Mouse (Mus musculus) retina, postnatal 1 day (tissue): ENCODE measurements at regions not wholly inside any gene's neighbourhood (a gene's known extent, or its start where the extent isn't known, plus 50 kb on each side); places are given as distances from the start of the nearest gene placed in this dataset.
A peak's percentile ranks its signal among the peaks of the same experiment; 100 is the strongest.
"Not testable (repeated sequence)": the region's sequence is repeated elsewhere in the genome, so short reads cannot be mapped to it uniquely, and the experiment has no call there.

ENCODE experiments used
- DNase-seq: peaks from one replicate; pipeline ENCODE4 v3.0.0-alpha.2; 2012

DNA sequence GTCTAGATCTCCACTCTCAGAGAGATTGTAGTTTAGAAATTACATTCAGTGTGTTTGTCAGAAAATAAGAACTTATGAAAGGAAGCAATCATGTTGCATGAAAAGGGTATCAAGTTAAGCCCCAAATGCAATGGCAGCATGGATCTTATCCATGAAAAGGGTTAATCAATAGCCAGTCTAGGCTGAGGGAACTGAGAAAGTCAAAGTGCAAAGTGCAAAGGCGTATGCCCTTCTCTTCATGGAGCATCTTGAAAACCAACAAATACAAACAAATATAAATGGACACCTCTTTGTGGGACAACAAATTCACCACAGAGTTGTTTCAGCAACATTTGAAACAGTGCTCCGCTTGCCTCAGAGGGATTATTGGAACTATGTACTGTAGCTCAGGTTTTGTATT lies 514.1 kb upstream of the Kif18a start:
- DNase-seq, result no peak

DNA sequence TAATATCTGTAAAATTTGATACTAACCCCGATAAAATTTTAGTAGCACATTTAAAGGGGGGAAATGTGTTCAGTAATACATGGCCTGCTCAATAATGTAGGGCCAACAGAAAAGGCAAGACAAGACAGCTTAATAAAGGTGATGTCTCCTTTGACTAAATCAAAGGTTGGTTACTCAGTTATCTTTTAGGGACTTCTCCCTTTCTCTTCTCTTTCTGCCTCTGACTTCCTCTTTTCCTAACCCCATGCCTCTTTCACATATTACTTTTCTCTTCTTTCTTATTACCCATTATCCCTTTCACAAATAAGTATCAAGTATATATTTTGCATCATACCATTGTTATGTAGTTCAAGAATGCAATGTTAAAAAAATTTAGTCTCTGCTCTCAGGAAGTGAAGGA lies 510.2 kb upstream of the Kif18a start:
- DNase-seq, result no peak

DNA sequence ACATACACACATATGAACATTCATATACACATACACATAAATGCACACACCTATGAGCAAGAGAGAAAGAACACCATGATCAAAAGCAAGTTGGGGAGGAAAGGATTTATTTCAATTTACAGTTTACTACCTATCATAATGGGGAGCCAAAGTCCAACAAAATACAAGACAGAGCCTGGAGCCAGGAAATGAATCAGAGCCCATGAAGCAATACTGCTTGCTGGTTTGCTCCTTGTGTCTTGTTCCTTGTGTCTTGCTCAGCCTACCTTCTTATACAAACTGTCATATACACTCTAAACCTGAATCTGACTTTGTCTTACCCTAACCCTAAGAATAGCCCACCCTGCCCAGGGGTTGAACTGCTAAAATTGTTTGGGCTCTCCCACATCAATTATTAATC lies 497.1 kb upstream of the Kif18a start:
- no peak for DNase-seq

DNA sequence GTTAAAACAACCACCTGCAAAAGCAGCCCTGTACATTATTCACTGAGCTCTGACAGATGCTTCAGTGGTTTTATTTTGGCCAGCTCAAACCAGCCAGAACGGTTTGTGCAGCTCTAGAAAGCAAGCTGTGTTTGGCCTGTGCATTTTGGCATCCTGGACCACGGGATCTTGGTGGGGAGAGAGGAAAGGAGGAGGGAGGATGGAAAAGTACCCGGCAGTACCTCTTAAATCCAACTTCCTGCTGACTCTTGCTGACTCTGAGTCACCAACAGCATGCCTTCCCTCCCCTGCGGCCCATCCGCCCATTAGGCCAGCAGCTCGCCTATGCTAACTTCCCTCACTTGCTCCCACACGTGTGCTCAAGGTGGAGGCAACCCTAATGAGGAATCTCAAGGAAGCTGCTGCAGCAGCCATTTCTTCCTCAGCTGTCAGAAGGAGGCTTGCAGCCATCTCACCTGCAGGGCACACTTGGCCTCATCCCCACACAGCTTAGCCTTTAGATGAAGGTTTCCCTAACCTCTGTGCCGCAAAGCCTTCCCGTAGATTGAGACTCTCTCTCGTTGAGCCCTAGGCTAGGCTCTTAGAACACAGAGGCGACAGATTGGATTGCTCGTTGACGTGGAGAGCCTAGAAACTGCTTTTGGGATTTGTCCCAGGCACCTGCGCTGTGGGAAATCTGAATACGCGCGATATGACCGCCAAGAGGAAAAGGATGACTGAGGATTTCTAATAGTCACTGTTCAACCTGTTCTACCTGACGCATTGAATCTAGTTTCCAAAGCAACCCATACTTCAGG lies 495.2 kb upstream of the Kif18a start:
- DNase-seq, result no peak

DNA sequence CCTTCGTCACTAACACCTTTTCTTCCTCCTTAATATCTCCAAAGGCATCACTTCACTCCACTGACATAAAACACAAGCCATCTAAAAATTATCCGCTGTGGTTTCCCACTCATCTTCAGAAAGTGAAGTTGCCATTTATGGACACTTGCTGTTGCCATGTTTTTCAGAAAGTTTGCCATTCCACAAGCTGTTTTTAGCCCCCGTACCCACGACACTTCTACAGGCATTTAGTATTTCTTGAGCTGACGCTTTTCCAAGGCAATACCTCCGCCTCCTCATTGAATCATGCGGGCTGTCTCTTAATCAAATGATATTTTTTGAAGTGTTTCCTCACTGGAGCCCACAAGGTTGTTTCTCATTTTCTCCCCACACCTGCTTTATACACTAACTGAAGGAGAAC lies 491.4 kb upstream of the Kif18a start:
- no peak for DNase-seq

DNA sequence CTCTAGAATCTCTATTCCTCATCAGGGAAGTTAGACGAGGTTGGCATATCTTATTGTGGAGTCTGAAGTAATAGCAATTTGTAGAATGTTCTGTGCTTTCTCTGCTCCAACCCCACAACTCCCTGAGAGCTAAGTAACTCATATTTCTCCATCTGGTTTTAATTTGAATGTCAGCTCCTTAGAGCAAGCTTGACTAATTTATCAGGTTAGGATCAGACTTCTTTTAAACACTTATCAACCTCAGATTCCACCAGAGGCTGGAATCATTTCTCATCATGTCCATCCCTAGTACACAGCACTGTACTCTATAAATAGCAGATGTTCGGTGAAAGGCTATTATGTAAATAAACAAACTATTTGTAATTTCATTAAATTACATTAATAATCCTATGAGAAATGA lies 485.4 kb upstream of the Kif18a start:
- no peak for DNase-seq

DNA sequence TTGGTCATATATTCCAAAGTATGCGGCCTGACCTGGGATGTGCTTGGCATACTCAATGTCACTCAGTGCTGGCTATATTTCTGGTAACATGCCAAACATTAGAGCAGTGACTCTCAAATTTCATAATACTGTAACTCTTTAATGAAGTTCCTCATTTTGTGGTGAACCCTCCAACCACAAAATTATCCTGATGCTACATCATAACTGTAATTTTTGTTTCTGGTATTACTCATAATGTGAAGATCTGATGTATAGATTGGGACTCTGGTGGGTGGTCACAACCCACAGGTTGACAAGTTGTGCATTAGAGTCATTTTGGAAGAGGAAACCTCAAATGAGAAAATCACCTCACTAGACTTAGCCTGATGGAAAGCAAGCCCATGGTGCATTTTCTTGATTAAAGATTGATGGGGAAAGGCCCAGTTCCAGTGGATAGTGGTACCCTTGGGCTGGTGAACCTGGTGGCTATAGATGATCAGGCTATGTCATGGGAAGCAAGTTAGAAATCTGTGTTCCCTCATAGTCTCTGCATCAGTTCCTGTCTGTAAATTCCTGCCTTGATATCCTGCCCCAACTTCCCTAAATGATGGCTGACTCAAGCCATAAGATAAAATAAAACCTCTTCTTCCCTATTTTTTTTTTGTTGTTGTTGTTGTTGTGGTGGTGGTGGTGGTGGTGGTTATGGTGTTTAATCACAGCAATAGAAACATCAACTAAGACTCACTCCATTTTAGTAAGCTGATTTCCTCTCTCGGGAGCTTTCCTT lies 483.5 kb upstream of the Kif18a start:
- no peak for DNase-seq

DNA sequence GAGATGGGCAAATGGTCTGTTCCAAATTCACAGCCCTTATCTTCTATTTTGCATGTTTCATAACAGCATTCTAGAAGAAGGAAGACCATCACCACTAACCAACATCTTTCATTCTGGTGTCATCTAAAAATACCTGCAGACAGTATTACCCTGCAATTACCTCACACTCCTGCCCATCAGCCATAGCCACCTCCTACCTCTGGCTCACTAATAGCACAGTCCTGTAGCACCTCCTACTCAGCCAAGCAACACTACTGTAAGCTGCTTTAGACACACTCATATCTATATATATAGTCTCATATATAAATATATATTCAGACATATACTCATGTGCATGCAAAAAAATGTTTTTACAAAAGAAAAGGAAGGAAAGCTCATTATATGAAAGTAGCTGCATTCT lies 468.2 kb upstream of the Kif18a start:
- no peak for DNase-seq

DNA sequence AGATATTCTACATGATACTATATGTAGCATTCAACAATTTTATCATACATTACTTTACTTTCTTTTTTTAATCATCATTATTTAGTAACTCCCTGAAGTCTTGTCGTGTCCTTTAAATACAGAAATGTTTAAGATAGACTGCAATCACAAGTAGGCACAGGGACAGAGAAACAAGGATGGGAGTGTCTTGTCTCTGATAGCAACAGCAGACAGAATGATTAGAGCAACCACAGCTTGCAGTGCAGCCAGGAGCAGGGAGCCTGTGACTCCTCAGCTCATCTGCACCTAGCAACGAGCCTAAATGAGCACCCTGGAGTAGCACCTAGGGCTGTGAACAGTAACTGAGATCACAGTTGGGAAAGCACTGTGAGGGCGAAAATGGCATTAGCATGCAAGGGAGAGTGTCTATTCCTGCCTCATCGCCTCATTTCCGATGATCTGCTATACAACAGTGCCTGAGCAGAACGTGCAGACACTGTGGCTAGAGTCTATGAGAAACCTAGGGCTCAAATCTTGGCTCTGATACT lies 467.4 kb upstream of the Kif18a start:
- no peak for DNase-seq

DNA sequence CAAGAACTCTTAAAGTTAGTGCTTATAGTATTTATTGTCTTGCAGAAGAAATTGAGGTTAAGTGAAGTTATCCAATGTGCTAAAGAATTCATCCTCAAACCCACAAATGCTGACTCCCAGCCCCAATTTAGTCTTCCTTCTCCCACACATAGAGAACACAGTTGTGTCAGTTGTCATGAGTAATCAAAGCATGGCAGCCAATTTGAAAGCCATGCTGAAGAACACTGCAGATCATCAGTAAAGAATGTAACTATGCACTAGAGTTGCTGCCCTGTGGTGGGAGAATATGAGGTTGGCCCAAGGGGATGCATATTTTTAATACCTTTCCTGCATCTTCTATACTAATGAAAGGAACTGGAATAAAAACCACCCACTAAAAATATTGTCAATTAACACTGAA lies 464.0 kb upstream of the Kif18a start:
- DNase-seq, result no peak

DNA sequence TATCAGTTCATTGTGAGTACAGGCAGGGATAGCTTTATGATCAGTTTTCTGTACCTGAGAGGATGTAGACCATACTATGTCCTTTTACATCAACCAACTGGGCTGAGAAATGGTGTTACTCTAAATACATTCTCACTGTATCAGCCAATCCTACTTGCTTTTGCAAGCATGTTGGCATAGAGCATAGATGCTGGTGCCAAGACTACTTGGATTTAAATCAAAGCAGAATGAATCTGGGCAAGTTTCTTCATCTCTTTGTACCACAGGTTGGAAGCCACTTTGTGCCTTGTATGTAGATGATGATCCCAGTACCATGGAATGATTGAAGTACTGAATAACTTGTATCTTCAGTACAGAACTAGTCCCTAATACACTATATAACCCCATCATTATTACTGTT lies 456.5 kb upstream of the Kif18a start:
- no peak for DNase-seq

DNA sequence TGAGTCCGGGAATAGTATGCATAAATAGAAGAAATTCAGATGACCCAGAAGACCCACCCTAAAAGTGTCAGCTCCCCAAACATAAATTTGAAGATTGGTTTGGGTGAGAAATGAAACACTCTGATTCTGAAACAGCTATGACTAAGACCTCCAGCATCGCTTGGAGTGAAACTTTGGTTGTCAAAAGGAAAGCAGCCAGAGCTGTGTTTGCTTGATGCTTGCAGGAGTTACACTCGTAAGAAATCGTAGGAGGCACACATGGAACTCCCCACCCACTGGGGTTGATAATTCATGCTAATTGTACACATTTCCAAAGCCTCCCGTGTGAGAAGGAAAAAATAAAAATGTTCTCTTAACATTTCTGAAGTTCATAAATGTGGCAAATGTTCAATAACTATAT lies 454.6 kb upstream of the Kif18a start:
- DNase-seq, result no peak

DNA sequence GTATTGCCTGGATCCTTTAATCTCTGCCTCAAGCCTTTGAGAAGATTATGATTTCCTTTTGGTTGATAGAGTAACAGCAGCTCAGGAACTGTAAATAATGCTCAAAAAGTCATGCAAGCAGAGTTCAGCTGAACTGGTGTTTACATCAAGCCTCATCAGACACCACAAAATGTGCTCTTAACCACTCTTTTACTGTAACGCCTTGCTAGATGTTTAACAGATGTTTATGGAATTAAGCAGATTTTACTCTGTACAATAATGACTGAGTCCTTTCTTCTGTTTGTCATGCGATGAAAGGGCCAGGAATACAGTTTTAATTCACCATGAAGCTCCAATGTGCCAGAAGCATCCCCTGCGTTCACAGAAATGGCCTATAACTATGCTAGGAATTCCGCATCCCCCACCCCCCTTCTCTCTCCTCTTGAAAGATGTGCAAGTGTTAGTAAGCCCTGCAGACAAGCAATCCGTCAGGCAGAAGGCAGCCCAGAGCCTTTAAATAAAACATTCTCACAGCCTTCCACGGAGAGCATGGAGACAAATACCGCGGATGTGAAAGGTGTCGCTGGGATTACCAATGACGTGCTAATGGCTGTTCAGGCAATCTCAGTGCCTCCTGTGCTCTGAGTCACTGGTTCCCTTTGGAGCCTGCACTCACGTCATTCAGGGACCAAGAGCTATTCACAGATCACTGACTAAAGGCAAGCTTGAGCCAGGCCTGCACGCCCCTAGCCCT lies 453.3 kb upstream of the Kif18a start:
- peak; percentile 57 for DNase-seq

DNA sequence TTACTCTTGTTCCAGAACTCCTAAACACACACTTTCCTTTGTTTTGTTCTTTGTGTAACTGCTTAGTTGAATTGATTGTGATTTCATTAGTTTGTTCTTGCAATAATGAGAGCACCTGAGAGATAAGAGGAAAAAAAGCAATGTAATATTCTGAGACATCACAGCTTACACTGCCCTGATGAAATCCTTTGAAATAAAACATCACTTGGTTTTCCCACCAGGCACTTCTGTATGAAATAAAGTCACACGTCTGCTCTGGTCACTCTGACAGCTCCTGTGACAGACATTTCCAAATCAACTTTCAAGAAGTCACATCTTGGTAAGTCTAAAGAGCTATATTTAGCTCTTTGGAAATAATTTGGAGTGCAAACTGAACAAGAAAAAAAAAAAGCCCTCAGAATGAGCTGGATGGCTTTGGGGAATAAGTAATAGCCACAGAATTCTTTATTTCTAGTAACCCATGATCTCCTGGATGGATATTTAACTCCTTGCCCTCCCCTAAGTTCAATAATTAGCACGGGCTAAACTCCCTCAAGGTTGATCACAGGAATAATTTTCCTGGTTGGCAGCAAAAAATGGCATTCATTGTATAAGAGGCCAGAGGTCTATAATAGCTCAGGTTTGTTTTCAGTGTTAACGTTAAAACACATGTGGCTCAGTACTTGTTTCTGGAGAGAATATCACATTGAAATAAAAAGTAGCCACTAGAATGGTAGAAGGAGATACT lies 452.4 kb upstream of the Kif18a start:
- no peak for DNase-seq

DNA sequence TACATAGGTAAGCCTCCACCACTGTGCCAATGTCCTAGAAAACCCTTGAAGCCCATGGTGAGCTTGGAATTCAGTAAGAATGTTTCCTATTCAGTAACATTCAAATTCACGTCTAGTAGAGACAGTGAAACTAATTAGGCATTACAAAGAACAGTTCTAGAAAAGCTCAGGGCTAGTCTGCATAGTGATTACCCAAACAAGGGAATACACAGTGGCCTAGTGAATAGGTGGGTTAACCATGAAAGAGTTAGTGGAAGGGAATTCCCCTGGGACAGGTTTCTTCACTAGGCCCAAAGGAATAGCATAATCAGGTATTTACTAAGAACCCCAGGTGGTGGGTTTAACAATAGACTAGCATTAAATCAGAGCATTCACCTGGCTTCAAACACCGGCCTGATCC lies 436.7 kb upstream of the Kif18a start:
- not testable (repeated sequence) for DNase-seq

DNA sequence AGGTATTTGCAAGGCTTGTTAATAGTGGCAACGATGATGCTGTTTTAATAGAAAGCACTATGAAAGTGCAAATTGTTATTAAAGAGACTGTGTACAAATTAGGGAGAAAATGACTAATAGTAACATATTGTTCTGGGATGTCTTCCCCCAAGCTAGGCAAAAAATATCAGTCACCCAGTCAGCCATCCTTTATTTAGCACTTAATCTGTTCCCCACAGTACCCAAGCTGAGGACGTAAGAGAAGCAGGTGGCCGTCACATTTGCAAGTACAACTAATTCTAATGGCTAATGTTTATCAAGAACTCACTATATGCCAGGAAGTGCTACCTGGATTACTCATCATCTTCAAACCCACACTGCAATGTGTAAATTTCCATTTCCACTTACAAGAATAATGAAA lies 432.5 kb upstream of the Kif18a start:
- no peak for DNase-seq

DNA sequence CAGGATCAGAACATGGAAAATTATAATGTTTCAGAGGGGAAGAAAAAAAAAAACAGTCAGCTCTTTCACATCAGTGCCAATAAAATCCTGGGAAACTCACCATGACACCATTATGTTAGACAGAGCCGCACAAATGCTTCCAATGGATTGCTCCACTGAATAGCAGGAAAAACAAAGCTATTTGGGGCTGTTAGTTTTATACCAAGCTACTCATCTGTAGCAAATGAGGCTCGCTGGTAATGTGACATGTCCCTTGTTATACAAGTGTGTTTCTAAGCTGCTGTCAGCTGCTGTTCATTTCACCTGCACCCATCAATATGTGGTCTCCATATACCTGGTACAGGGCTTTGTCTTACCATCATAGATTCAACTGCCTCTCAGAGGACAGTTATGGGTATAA lies 426.1 kb upstream of the Kif18a start:
- peak; percentile 4 for DNase-seq

DNA sequence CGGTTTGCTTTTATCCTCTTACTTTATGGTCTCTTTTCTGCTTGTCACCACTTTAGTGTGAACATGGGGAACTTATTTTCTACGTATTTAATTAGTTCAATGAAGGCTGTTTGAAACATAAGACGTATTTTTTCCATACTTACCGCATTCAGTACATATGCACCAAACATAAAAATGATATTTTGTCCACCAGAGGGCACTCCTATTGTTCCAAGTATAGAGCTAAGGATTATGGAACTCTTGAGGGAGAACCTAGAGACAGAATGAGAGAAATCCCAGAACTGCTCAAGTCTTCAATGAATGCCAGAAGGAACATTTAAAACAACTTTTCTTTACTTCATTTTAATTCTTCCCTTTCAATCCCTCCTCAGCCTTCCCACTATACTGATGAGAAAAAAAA lies 403.4 kb upstream of the Kif18a start:
- peak; percentile 64 for DNase-seq

DNA sequence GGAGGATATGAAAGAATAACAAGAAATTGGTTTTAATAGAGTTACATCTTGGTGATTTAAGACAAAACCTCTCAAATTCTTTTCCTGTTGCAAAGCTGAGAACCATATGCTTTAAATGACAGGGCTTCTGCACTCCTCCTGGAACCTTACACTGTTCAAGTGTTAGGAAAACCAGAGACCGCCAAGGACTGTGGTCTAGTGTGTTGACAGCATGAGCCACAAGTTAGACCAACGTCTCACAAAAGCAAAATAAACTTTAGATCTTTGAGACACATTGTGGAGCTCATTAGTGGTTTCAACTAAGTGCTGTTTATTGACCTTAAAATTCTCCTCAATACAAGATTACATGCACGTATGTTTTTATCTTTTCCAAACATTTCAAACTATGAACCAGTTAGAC lies 402.9 kb upstream of the Kif18a start:
- no peak for DNase-seq

DNA sequence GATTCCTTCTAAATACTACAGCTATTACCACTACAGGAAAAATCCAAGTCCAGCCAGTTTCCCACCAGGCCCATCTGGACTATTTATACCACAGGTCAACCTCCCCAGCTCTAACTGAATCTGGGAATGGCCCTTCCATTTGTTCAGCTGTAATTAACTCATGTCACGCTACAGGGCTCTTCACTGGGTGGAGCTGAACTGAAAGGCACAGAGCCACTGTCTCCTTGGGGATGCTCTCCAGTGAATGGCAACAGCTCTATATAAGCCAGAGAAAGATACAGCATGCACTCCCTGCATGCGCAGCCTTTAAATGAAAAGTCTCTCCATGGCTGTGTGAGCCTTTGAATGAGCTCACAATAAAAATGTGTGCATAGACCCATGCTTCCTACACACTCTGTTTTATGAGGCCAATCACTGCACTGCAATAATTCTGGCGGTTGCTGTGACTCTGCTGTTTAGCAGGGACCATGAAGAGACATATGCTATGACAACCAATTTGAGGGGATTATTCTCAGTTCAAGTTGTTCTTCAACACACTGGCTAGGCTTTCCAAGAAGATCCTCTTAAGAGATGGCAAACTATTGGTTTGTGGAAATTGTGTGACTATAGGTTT lies 376.3 kb upstream of the Kif18a start:
- no peak for DNase-seq

DNA sequence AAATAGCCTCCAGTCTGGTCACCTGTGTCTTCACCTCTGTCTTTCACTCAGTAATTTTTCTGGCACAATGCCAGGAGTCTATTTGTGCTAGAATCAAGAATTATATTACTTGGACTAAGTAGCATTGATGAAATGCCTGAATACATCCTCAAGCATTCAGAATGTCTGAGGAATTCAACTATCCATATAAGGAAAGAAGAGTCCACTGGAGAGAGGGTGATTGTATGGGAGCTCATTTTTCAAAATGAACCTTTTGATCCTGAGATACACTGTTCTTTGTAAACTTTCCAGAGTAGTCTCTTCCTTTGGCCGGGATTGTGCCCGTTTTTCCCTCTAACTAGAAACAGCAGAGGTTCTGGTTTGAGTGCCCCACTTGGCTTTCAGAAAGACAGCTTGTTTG lies 367.0 kb upstream of the Kif18a start:
- no peak for DNase-seq

DNA sequence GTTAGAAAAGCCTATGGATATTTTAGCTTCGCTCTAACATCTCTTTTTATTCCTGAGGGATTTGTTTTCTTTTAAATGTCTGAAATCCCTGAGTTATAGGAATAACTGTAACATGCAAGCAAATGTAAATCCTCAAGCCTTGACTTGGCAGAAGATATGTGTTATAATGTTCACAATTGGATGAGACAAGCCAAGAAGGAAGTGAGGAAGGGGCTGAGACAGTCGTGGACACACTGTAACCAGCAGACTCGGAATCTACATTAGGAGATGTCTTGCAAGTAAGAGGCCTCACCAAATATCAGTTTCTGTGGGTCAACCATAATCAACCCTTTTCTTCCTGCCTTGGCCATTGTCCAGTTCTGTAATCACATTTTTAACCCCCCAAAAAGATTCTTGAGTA lies 366.6 kb upstream of the Kif18a start:
- no peak for DNase-seq
